Mouse (Mus musculus): ENCODE data around the gene Rpl10a. TPM values are rescaled to one million over a fixed set of nuclear protein-coding genes. Genes with fewer than 3 reads are reported as not detected.
"Not testable (repeated sequence)": the region's sequence is repeated elsewhere in the genome, so short reads cannot be mapped to it uniquely, and the experiment has no call there.

Gene Rpl10a
- polyA plus RNA-seq, 1 experiment from 2014 or later: 852 TPM

DNA sequence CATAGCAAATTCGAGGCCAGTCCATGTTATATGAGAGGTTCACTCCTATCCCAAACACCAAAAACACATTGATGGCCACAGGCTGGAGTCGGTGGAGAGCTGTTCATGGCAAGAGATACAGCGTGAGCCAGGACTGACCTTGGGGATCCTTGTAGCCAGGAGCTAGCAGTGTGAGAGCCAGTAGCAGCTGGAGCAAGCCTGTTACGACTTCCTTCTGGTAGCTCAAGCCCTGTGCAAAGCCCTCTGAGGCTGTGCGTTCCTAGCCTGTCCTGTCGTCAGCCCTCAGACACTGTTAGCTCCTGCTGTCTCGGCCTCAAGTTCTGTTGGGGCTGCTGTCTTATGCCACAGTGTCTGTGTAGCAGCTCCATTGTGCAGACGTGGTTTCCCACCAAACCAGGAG lies 4.5 kb upstream of the Rpl10a start:
- H3K36me3 ChIP-seq (ENCODE audit: control insufficient read depth, insufficient read depth, low read length): peaks cover 53% of the 10 kb centered on the region
- H3K9me3 ChIP-seq (ENCODE audit: control insufficient read depth, low read length): no peaks in the 10 kb centered on the region
- no peak for ATAC-seq (ENCODE audit: low read depth)
- H3K27ac ChIP-seq (replicated peaks; ENCODE audit: low read depth, low read length): no peak overlapping the region
- WGBS: 88% methylated on average over 8 of the region's 8 CpGs
- no peak overlapping the region for H3K9ac ChIP-seq (ENCODE audit: low read depth, low read length)
- H3K4me2 ChIP-seq (ENCODE audit: low read depth, low read length): no peak overlapping the region
- no peak overlapping the region for H3K4me3 ChIP-seq (ENCODE audit: low read depth, low read length)
- H3K4me1 ChIP-seq (ENCODE audit: control insufficient read depth, insufficient read depth, low read length): peaks cover 8% of the 10 kb centered on the region
- DNase-seq (ENCODE audit: low spot score): no peak
- no peaks in the 10 kb centered on the region for H3K27me3 ChIP-seq (replicated peaks; ENCODE audit: control insufficient read depth, insufficient read depth, low read length)

DNA sequence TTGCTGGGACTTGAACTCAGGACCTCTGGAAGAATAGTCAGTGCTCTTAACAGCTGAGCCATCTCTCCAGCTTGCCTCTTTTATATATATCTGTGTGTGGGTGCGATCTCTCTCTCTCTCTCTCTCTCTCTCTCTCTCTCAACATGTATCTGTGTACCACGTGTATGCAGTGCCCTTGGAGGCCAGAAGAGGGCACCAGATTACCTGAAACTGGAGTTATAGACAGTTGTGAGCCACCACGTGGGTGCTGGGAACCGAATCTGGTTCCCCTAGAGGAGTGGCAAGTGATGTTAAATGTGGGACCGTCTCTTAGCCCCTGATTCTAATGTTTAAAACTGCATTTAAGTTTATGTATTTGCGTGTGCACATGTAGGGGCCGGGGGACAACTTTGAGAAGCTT lies 3.9 kb upstream of the Rpl10a start:
- DNase-seq (ENCODE audit: low spot score); H3K27ac ChIP-seq (replicated peaks; ENCODE audit: low read depth, low read length); H3K4me3 ChIP-seq (ENCODE audit: low read depth, low read length); H3K4me2 ChIP-seq (ENCODE audit: low read depth, low read length); H3K4me1 ChIP-seq (ENCODE audit: control insufficient read depth, insufficient read depth, low read length); H3K27me3 ChIP-seq (replicated peaks; ENCODE audit: control insufficient read depth, insufficient read depth, low read length); ATAC-seq (ENCODE audit: low read depth); H3K9me3 ChIP-seq (ENCODE audit: control insufficient read depth, low read length); H3K9ac ChIP-seq (ENCODE audit: low read depth, low read length): not testable (repeated sequence)
- H3K36me3 ChIP-seq (ENCODE audit: control insufficient read depth, insufficient read depth, low read length): peaks cover 53% of the 10 kb centered on the region
- WGBS: 92% methylated on average over 7 of the region's 7 CpGs

GRCm38 (mm10) chr17:28325751-28326150 lies 2.5 kb upstream of the Rpl10a start:
- no peak overlapping the region for H3K27ac ChIP-seq (replicated peaks; ENCODE audit: low read depth, low read length)
- H3K9me3 ChIP-seq (ENCODE audit: control insufficient read depth, low read length): no peaks in the 10 kb centered on the region
- H3K4me1 ChIP-seq (ENCODE audit: control insufficient read depth, insufficient read depth, low read length): peaks cover 16% of the 10 kb centered on the region
- no peak for ATAC-seq (ENCODE audit: low read depth)
- no peak overlapping the region for H3K9ac ChIP-seq (ENCODE audit: low read depth, low read length)
- WGBS: 85% methylated on average over 5 of the region's 8 CpGs
- no peak for DNase-seq (ENCODE audit: low spot score)
- H3K4me2 ChIP-seq (ENCODE audit: low read depth, low read length): no peak overlapping the region
- no peak overlapping the region for H3K4me3 ChIP-seq (ENCODE audit: low read depth, low read length)
- peaks cover 57% of the 10 kb centered on the region for H3K36me3 ChIP-seq (ENCODE audit: control insufficient read depth, insufficient read depth, low read length)
- no peaks in the 10 kb centered on the region for H3K27me3 ChIP-seq (replicated peaks; ENCODE audit: control insufficient read depth, insufficient read depth, low read length)

- Histone ChIP-seq H3K36me3 (ENCODE audit: control insufficient read depth, insufficient read depth, low read length) (peaks cover 58% of the 10 kb centered on the region), H3K27me3 (replicated peaks; ENCODE audit: control insufficient read depth, insufficient read depth, low read length) (no peaks in the 10 kb centered on the region), H3K27ac (replicated peaks; ENCODE audit: low read depth, low read length) (no peak overlapping the region; the same call in 1 of the 2 replicates), H3K4me2 (ENCODE audit: low read depth, low read length) (no peak overlapping the region), H3K4me3 (ENCODE audit: low read depth, low read length) (no peak overlapping the region), H3K9me3 (ENCODE audit: control insufficient read depth, low read length) (no peaks in the 10 kb centered on the region), H3K9ac (ENCODE audit: low read depth, low read length) (peak overlapping the region; percentile 98; the same call in 1 of the 2 replicates), H3K4me1 (ENCODE audit: control insufficient read depth, insufficient read depth, low read length) (peaks cover 16% of the 10 kb centered on the region)
- DNase-seq (ENCODE audit: low spot score) (no peak), ATAC-seq (ENCODE audit: low read depth) (no peak)
- 56% methylated on average over 3 of the region's 3 CpGs for WGBS
Measured at GRCm38 (mm10) chr17:28326951-28327350, 1.3 kb upstream of the Rpl10a start.

GRCm38 (mm10) chr17:28327673-28328325 lies 472 bp upstream of the Rpl10a start:
- ATAC-seq (ENCODE audit: low read depth) (peak; percentile 38), DNase-seq (ENCODE audit: low spot score) (no peak)
- Histone ChIP-seq H3K4me3 (ENCODE audit: low read depth, low read length) (peak overlapping the region; percentile 85), H3K36me3 (ENCODE audit: control insufficient read depth, insufficient read depth, low read length) (peaks cover 58% of the 10 kb centered on the region), H3K4me1 (ENCODE audit: control insufficient read depth, insufficient read depth, low read length) (peaks cover 16% of the 10 kb centered on the region), H3K9ac (ENCODE audit: low read depth, low read length) (peak overlapping the region; percentile 98), H3K4me2 (ENCODE audit: low read depth, low read length) (peak overlapping the region; percentile 85), H3K27ac (replicated peaks; ENCODE audit: low read depth, low read length) (peak overlapping the region; percentile 98), H3K27me3 (replicated peaks; ENCODE audit: control insufficient read depth, insufficient read depth, low read length) (no peaks in the 10 kb centered on the region), H3K9me3 (ENCODE audit: control insufficient read depth, low read length) (no peaks in the 10 kb centered on the region)
- 4% methylated on average over 22 of the region's 22 CpGs for WGBS

GRCm38 (mm10) chr17:28328946-28329345 lies 675 bp downstream of the Rpl10a start:
- no peak; the same call in 1 of the 2 replicates for ATAC-seq (ENCODE audit: low read depth)
- no peaks in the 10 kb centered on the region for H3K27me3 ChIP-seq (replicated peaks; ENCODE audit: control insufficient read depth, insufficient read depth, low read length)
- H3K27ac ChIP-seq (replicated peaks; ENCODE audit: low read depth, low read length): peak overlapping the region; percentile 98
- 0% methylated on average over 16 of the region's 25 CpGs for WGBS
- no peak for DNase-seq (ENCODE audit: low spot score)
- peaks cover 64% of the 10 kb centered on the region for H3K36me3 ChIP-seq (ENCODE audit: control insufficient read depth, insufficient read depth, low read length)
- H3K4me2 ChIP-seq (ENCODE audit: low read depth, low read length): peak overlapping the region; percentile 85
- peak overlapping the region; percentile 85 for H3K4me3 ChIP-seq (ENCODE audit: low read depth, low read length)
- H3K9me3 ChIP-seq (ENCODE audit: control insufficient read depth, low read length): no peaks in the 10 kb centered on the region
- H3K9ac ChIP-seq (ENCODE audit: low read depth, low read length): peak overlapping the region; percentile 98
- peaks cover 25% of the 10 kb centered on the region for H3K4me1 ChIP-seq (ENCODE audit: control insufficient read depth, insufficient read depth, low read length)

DNA sequence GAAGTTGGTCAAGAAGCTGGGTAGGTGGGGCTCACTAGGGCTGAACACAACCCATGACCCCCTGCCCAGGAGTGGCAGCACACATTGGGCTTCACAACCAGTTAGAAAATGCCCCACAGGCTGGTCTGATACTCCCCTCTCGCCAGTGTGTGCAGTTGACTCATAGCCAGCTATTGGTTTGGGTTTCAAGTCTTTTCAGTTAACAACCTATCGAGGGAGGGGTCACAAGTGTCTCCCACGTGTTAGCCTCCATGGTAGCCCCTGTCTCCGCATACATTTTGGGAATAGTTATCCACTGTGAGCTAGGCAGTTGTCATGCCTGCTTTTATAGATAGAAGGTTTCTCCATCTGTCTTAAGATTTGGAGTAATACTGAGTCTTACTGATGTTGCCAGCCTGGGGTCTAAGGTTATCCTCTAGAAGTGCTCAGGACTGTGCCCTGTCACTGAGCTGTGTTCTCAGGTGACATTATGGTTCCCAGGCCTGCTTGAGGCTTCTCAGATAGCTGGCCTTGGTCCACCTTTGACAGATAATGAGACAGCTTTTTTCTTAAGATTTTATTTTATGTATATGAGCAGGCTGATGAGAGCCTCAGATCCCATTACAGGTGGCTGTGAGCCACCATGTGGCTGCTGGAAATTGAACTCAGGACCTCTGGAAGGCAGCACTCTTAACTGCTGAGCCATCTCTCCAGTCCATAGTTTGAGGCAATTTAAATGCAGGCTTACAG lies 1.4 kb downstream of the Rpl10a start:
- Histone ChIP-seq H3K4me1 (ENCODE audit: control insufficient read depth, insufficient read depth, low read length) (peaks cover 26% of the 10 kb centered on the region), H3K4me2 (ENCODE audit: low read depth, low read length) (peak overlapping the region; percentile 85), H3K36me3 (ENCODE audit: control insufficient read depth, insufficient read depth, low read length) (peaks cover 64% of the 10 kb centered on the region), H3K9ac (ENCODE audit: low read depth, low read length) (peak overlapping the region; percentile 98), H3K27me3 (replicated peaks; ENCODE audit: control insufficient read depth, insufficient read depth, low read length) (no peaks in the 10 kb centered on the region), H3K9me3 (ENCODE audit: control insufficient read depth, low read length) (no peaks in the 10 kb centered on the region), H3K4me3 (ENCODE audit: low read depth, low read length) (peak overlapping the region; percentile 85), H3K27ac (replicated peaks; ENCODE audit: low read depth, low read length) (peak overlapping the region; percentile 98)
- 4% methylated on average over 4 of the region's 4 CpGs for WGBS
- ATAC-seq (ENCODE audit: low read depth) (no peak), DNase-seq (ENCODE audit: low spot score) (no peak)

DNA sequence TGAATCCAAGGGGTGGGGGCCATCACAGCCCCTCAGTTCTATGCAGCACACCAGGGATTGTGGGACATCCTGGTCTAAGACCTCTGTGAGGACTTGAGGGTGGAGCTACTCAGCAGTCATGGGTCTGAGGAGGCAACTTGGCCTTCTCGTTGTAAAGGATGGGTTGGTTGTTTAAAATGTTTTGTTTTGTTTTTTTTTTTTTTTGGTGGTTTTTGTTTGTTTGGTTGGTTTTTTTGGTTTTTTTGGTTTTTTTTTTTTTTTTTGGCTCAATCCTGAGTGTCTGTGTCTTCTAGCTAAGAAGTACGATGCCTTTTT lies 1.9 kb downstream of the Rpl10a start:
- 22% methylated on average over 2 of the region's 2 CpGs for WGBS
- peak overlapping the region; percentile 98; the same call in 1 of the 2 replicates for H3K27ac ChIP-seq (replicated peaks; ENCODE audit: low read depth, low read length)
- peak overlapping the region; percentile 98 for H3K9ac ChIP-seq (ENCODE audit: low read depth, low read length)
- no peaks in the 10 kb centered on the region for H3K9me3 ChIP-seq (ENCODE audit: control insufficient read depth, low read length)
- peak overlapping the region; percentile 85 for H3K4me2 ChIP-seq (ENCODE audit: low read depth, low read length)
- peak overlapping the region; percentile 85 for H3K4me3 ChIP-seq (ENCODE audit: low read depth, low read length)
- H3K36me3 ChIP-seq (ENCODE audit: control insufficient read depth, insufficient read depth, low read length): peaks cover 67% of the 10 kb centered on the region
- DNase-seq (ENCODE audit: low spot score): no peak
- ATAC-seq (ENCODE audit: low read depth): no peak
- H3K27me3 ChIP-seq (replicated peaks; ENCODE audit: control insufficient read depth, insufficient read depth, low read length): no peaks in the 10 kb centered on the region
- peaks cover 26% of the 10 kb centered on the region for H3K4me1 ChIP-seq (ENCODE audit: control insufficient read depth, insufficient read depth, low read length)
